Mouse (Mus musculus) heart, embryonic 16.5 days (tissue): ENCODE data around the gene Trappc10. TPM values are rescaled to one million over a fixed set of nuclear protein-coding genes. Genes with fewer than 3 reads are reported as not detected.

Experiments used
- ATAC-seq: fragments of 200-750 bp; cut with Nextera tagmentation; replicated peaks from 2 replicates; pipeline ENCODE4 v1.8.0; 2017; ENCODE audit warnings: moderate number of reproducible peaks; ENCODE audit not compliant: insufficient read depth, low FRiP score; ENCODE audit errors: extremely low read depth
- H3K27ac ChIP-seq: fragments of 300-500 bp; sonication (generic); 2 replicates; pipeline ENCODE4 v1.5.1; 2014; ENCODE audit warnings: mild to moderate bottlenecking, low read length, control low read depth, moderate library complexity
- H3K27me3 ChIP-seq: fragments of 300-500 bp; sonication (generic); 2 replicates; pipeline ENCODE4 v1.6.1; 2014; ENCODE audit warnings: low read length, mixed read lengths; ENCODE audit not compliant: control insufficient read depth, insufficient read depth
- H3K36me3 ChIP-seq: fragments of 300-500 bp; sonication (generic); 2 replicates; pipeline ENCODE4 v1.6.1; 2014; ENCODE audit not compliant: control insufficient read depth, insufficient read depth
- H3K4me1 ChIP-seq: fragments of 300-500 bp; sonication (generic); 2 replicates; pipeline ENCODE4 v1.6.1; 2014; ENCODE audit warnings: low read length, mixed read lengths; ENCODE audit not compliant: control insufficient read depth, insufficient read depth
- H3K4me2 ChIP-seq: fragments of 300-500 bp; sonication (generic); 2 replicates; pipeline ENCODE4 v1.6.1; 2014; ENCODE audit warnings: low read depth, mild to moderate bottlenecking, control low read depth, low read length
- H3K4me3 ChIP-seq: fragments of 300-500 bp; sonication (generic); 2 replicates; pipeline ENCODE4 v1.5.1; 2014; ENCODE audit warnings: mild to moderate bottlenecking, control low read depth, low read length
- H3K9ac ChIP-seq: fragments of 300-500 bp; sonication (generic); 2 replicates; pipeline ENCODE4 v1.6.1; 2014; ENCODE audit warnings: low read length, control low read depth
- H3K9me3 ChIP-seq: fragments of 300-500 bp; sonication (generic); replicated peaks from 2 replicates; pipeline ENCODE4 v1.6.1; 2016; ENCODE audit warnings: low read length; ENCODE audit not compliant: control insufficient read depth
- WGBS: fragments of 180-500 bp; shearing (Covaris S2); extraction: QIAGEN DNeasy Blood & Tissue Kit; methylation state at CpG from one replicate; pipeline ENCODE4 v1.1.7; 2014; 5-methylcytosine and 5-hydroxymethylcytosine counted together
- polyA plus RNA-seq: library from polyadenylated mRNA; unstranded; fragments of >200 nt; fragmentation: Nextera tagmentation; extraction: Ambion mirVana; gene quantifications from 2 replicates; pipeline ENCODE4 v1.2.1, GENCODE M21; 2015

Trappc10 gene
- polyA plus RNA-seq, 1 experiment from 2014 or later, result 7.0 TPM

DNA sequence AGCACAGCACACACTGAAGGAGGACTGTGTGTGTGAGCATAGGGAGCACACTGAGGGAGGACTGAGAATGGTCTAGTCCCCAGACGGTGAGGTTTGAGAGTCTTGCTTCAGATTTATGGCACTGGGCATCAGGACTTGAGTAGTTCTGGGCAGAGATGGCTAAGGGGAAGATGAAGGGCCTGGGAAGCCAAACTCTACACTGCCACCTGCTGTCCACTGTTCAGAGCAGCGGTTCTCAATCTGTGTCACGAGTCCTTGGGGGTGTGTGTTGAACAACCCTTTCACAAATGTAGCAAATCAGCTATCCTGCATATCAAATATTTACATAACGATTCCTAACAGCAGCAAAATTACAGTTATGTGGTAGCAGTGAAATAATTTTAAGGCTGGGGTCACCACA, 80.5 kb downstream of the Trappc10 start:
- H3K36me3 ChIP-seq, result peaks cover 32% of the 10 kb centered on the region
- no peak for ATAC-seq
- H3K27ac ChIP-seq, result no peak overlapping the region
- H3K9ac ChIP-seq, result no peak overlapping the region
- peaks cover 15% of the 10 kb centered on the region for H3K4me1 ChIP-seq
- H3K4me3 ChIP-seq, result no peak overlapping the region
- no peak overlapping the region for H3K4me2 ChIP-seq
- 30% methylated on average over 4 of the region's 4 CpGs for WGBS
- no peaks in the 10 kb centered on the region for H3K9me3 ChIP-seq
- no peaks in the 10 kb centered on the region for H3K27me3 ChIP-seq

DNA sequence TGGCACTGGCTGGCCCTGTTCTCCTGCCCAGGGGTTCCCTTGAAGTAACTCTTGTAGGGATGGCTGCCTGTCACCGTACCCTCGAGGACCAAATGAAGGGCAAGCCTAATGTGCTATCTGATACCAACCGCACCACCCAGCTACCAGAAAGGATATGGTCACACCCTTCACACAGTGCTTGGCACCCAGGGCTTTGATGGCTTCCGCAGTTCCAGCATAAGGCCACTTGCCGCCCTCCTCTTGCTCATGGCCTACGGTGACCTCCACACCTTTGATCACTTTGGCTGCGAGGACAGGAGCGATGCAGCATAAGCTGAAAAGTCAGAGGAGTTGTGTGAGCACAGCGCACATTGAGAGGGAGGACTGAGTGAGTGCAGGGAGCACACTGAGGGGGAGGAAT, 81.2 kb downstream of the Trappc10 start:
- no peak overlapping the region for H3K4me3 ChIP-seq
- peaks cover 32% of the 10 kb centered on the region for H3K36me3 ChIP-seq
- no peaks in the 10 kb centered on the region for H3K9me3 ChIP-seq
- H3K27me3 ChIP-seq, result no peaks in the 10 kb centered on the region
- ATAC-seq, result no peak
- H3K9ac ChIP-seq, result no peak overlapping the region
- no peak overlapping the region for H3K4me2 ChIP-seq
- 89% methylated on average over 9 of the region's 9 CpGs for WGBS
- peaks cover 8% of the 10 kb centered on the region for H3K4me1 ChIP-seq
- no peak overlapping the region for H3K27ac ChIP-seq

DNA sequence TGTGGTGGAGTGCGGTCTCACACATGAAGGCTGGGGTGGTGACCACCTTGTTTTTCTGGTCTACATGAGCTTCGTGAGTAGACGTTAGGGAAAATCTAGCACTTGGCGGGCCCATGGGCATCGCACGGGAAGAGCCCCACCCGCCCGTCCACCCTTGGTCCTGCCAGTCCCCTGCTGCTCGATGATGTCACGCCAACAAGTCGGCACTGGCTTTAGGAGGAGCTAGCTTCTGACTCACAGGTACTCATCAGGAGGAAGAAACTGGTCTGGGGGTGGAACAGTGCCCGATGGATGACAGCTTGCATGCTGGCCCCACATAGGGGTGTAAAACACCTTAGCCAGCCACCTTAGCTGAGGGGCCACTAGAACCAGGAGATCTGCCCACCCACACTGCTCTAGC, 81.8 kb downstream of the Trappc10 start:
- peaks cover 7% of the 10 kb centered on the region; the same call in 1 of the 2 replicates for H3K4me1 ChIP-seq
- no peak overlapping the region for H3K4me2 ChIP-seq
- peaks cover 32% of the 10 kb centered on the region for H3K36me3 ChIP-seq
- no peaks in the 10 kb centered on the region for H3K27me3 ChIP-seq
- 91% methylated on average over 12 of the region's 12 CpGs for WGBS
- H3K9me3 ChIP-seq, result no peaks in the 10 kb centered on the region
- H3K4me3 ChIP-seq, result no peak overlapping the region
- ATAC-seq, result no peak
- no peak overlapping the region for H3K9ac ChIP-seq
- no peak overlapping the region for H3K27ac ChIP-seq

DNA sequence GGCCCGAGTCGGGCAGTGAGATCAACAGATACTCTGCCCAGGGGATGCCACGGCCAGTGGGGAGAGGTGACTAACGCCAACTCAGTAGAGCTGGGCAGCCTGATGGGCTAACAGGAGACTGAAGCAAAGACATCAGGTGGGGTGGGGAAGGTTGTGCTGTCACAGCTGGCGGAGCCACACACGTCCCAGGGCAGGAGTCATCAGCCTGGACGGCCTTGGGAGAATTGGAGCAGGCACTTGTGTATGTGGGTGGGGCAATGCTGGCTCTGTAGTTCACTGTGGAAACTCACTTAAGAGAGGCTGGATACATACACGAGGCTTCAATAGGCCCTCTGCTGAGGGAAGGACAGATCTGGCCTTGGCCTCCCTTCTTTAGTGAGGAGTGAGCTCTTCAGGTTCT, 83.3 kb downstream of the Trappc10 start:
- H3K4me2 ChIP-seq, result no peak overlapping the region
- peaks cover 19% of the 10 kb centered on the region for H3K36me3 ChIP-seq
- H3K9me3 ChIP-seq, result no peaks in the 10 kb centered on the region
- no peak overlapping the region for H3K27ac ChIP-seq
- H3K4me3 ChIP-seq, result no peak overlapping the region
- no peaks in the 10 kb centered on the region for H3K27me3 ChIP-seq
- no peak overlapping the region for H3K9ac ChIP-seq
- 80% methylated on average over 8 of the region's 8 CpGs for WGBS
- H3K4me1 ChIP-seq, result peaks cover 10% of the 10 kb centered on the region; the same call in 1 of the 2 replicates
- no peak for ATAC-seq

DNA sequence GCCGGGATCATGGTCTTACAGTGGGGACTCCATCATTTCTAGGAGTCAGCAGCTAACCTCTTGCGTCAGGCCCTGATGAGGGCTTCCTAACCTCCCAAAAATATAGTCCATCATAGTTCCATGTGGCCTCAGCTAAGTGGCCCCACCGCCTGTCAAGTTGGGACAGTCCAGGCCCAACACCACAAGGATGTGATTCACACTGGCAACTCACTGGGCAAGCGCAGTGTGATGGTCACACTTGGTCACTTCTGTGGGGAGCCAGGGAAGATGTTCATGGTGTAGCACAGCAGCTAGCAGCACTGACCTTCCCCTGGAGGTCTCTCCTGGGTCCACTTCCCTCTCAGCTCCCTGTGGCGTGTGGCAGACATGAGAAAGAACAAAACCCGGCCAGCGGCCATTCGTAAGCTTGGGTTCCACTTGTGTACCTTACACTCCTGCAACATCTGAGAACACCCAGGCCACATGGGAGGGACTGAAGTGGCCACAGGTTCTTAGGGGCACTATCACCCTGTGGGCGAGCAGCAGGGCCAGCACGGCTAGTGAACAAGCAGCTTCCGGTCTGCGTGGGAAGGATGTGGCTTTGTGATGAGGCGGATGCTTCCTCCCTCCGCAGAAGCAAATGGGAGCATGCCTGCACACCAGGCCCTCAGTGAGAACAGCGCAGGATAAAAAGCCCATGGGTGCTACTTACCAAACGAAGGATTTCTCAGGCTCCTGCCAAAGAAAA, 83.9 kb downstream of the Trappc10 start:
- 84% methylated on average over 16 of the region's 16 CpGs for WGBS
- Histone ChIP-seq H3K27me3 (no peaks in the 10 kb centered on the region), H3K9me3 (no peaks in the 10 kb centered on the region), H3K4me2 (no peak overlapping the region), H3K36me3 (peaks cover 19% of the 10 kb centered on the region), H3K9ac (no peak overlapping the region), H3K4me3 (no peak overlapping the region), H3K27ac (no peak overlapping the region), H3K4me1 (peaks cover 10% of the 10 kb centered on the region; the same call in 1 of the 2 replicates)
- no peak; the same call in 1 of the 2 replicates for ATAC-seq

DNA sequence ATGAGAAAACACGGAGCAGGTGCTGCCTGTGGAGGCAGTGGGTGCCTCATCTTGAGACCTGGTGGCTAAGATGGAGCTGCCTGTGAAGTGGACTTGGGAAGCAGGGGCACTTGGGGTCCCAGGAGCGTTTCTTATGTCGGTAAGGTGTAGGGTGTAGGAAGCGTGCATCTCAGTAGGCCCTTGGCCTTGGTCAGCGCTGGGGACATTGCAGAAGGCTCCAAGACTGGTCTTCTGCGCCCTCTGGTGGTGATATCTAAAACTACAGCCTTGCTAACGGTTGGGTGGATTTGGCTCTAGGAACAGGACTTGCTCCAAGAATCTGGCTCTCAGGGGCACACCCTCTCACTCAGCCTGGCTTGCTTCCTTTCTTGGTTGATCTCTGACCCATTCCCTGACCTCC, 84.5 kb downstream of the Trappc10 start:
- no peaks in the 10 kb centered on the region for H3K9me3 ChIP-seq
- peaks cover 10% of the 10 kb centered on the region; the same call in 1 of the 2 replicates for H3K4me1 ChIP-seq
- WGBS, result 2% methylated on average over 7 of the region's 7 CpGs
- peak; percentile 68 for ATAC-seq
- no peak overlapping the region for H3K4me3 ChIP-seq
- H3K4me2 ChIP-seq, result peak overlapping the region; percentile 37
- H3K9ac ChIP-seq, result 0 out of 2 replicates have a peak overlapping the region, but pooled peaks have one; percentile 30
- no peak overlapping the region for H3K27ac ChIP-seq
- peaks cover 19% of the 10 kb centered on the region for H3K36me3 ChIP-seq
- H3K27me3 ChIP-seq, result no peaks in the 10 kb centered on the region

DNA sequence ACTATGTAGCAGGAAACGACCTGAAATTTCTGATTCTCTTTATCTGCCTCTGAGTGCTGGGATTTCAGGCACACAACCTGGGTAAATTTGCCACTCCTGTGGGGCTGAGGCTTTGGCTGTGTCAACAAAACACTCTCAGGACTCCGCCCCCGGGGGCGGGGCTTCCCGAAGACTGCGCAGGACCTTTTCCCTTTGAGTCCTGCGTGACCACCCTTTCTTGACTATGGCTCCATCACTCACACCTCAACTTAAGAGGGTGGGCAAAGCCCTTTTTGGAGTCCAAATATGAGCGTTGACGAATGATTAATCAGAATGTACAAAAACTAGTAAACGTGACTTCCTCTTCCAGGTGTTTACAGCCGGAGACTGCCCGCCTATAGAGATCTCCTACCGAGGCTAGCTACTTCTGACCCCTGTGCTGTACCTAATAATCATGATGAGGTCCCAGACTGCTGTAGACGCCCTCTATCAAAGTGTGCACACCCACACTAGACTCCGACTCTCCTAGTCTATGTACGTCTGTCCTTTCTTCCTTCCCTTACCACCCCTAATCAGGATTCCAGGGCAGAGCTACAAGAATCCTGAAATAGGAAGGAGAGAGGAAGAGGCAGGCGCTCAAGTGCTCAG, 85.1 kb downstream of the Trappc10 start:
- WGBS, result 14% methylated on average over 17 of the region's 17 CpGs
- H3K4me1 ChIP-seq, result peaks cover 10% of the 10 kb centered on the region; the same call in 1 of the 2 replicates
- ATAC-seq, result 0 out of 2 replicates have a peak, but pooled peaks have one; percentile 10
- 0 out of 2 replicates have a peak overlapping the region, but pooled peaks have one; percentile 30 for H3K9ac ChIP-seq
- no peaks in the 10 kb centered on the region for H3K9me3 ChIP-seq
- H3K27me3 ChIP-seq, result no peaks in the 10 kb centered on the region
- H3K27ac ChIP-seq, result no peak overlapping the region
- peak overlapping the region; percentile 17 for H3K4me3 ChIP-seq
- peak overlapping the region; percentile 37 for H3K4me2 ChIP-seq
- peaks cover 14% of the 10 kb centered on the region for H3K36me3 ChIP-seq

DNA sequence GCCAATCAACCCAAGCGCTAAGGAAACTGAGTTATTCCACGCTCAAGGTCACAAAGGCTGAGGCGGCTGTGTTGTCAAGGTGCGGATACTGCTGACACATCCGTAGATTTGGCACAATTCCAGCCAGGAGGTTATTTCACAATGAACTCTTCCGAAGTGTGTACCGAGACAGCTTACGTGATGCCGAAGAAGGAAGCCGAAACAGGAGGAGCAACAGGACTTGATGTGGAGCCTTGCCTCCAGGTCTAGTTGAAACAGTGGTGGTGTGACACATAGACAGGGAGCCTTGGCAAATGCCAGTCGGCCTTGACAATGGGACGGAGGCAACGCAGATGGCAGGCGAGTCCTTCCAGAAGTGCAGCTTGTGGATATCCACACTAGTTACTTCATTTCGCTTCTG, 86.4 kb downstream of the Trappc10 start:
- 74% methylated on average over 15 of the region's 15 CpGs for WGBS
- Histone ChIP-seq H3K4me2 (no peak overlapping the region), H3K27me3 (no peaks in the 10 kb centered on the region), H3K4me1 (peaks cover 10% of the 10 kb centered on the region; the same call in 1 of the 2 replicates), H3K9me3 (no peaks in the 10 kb centered on the region), H3K27ac (no peak overlapping the region), H3K36me3 (peaks cover 11% of the 10 kb centered on the region), H3K9ac (no peak overlapping the region), H3K4me3 (no peak overlapping the region)
- no peak for ATAC-seq

DNA sequence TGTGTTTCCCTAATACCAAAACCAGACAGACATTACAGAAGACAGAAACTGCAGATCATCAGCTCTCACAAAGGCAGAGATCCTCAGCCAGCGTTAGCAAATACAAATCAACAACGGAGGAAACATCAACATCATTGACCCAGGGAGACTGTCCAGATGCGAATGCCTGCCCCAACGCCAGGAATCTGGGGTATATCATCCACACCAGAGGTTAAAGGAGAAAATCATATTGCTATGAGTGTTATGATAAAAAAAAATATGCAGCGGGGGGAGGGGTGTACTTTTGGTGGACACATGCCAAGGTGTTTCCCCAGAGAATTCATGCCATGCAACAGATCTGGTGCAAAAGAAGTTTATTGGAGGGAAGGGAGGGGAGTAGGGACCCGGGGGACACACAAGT, 87.5 kb downstream of the Trappc10 start:
- Histone ChIP-seq H3K4me1 (peaks cover 10% of the 10 kb centered on the region; the same call in 1 of the 2 replicates), H3K36me3 (0 out of 2 replicates have a peak, but pooled peaks cover under 1% of the 10 kb centered on the region), H3K4me3 (no peak overlapping the region), H3K27ac (no peak overlapping the region), H3K9me3 (no peaks in the 10 kb centered on the region), H3K27me3 (no peaks in the 10 kb centered on the region), H3K4me2 (no peak overlapping the region), H3K9ac (no peak overlapping the region)
- WGBS, result 52% methylated on average over 6 of the region's 6 CpGs
- no peak for ATAC-seq
